Mouse (Mus musculus) urinary bladder, adult 18-20 months (tissue): ENCODE measurements around the gene Lrrc66.

Source experiments
- DNase-seq, 2 experiments: peaks; one replicate each; pipeline ENCODE4 v3.0.0; 2022; ENCODE audit warnings: low spot score in 2 of 2, mixed read lengths in 2 of 2

Lrrc66 gene

DNA sequence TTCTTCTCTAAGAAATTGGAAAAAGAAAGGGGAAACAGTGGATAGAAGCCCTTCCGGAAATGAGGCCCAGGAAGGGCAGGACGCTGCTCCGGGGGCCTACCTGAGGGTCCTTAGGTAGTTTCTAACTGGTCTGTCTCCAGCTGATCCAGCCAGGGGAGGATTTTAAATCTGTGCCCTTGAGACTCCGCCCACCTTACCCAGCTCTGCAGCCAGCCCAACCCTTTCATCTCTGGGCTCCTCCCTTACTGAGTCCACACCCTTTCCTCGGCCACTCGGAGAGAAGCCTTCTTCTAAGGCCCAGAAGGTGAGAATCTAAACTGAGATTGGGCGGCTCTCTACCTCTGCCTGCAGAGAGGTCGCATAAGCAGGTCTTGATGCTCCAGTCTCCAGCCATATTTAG lies at the start of gene Lrrc66:
TSS of gene Lrrc66 (minus strand) at position 236 of the 400 bp plus-strand sequence.
- DNase-seq: no peak

DNA sequence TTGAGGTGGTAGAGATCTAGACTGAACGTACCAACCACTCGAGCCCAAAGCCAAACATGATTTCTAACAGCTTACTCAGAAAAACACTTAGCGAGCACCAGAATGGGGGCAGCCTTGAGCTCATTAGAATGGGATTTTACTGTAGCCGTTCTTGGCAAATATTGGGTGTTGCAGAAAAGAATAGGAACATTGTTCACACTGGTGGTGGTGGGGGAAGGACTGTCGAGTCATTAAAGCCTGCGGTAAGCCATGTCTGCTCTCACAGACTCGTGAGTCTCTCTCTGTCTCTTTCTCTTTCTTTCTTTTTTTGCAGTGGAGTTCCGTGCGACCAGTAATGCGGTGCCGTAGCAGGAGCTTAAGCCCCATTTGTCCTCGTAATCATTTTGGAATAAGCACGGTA lies 44.3 kb upstream of the Lrrc66 start:
- no peak for DNase-seq

DNA sequence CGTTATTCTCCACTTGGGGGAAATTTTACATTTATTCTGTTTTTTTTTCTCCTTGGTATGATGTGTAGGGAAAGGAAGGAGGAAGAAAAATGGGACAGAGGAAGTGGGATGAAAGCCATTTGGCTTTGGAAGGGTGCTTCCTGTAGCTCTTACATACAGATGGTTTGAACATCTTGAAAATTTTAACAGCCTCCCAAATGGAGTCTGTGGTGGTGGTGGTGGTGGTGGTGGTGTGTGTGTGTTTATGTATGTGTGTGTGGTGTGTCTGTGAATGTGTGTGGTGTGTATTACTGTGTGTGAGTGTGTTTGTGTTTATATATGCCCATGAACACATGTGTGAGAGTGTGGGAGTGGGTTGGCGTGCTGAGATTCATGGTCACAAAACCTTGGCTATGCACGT lies 43.3 kb upstream of the Lrrc66 start:
- DNase-seq: no peak

DNA sequence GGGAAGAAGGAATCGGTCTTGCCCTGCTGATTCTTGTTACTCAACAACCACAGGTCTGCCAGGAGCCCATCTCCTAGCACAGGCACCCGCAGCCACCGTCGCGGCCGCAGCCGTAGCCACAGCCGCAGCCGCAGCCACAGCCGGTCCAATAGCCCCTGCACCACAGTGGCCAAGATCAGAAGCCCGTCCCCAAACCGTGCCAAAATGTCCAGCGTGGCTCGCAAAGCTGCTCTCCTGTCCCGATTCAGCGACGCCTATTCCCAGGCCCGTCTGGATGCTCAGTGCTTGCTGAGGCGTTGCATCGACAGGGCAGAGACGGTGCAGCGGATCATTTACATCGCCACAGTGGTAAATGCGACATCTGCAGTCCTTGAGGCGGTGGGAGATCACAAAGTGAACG lies 37.1 kb upstream of the Lrrc66 start:
- no peak for DNase-seq

DNA sequence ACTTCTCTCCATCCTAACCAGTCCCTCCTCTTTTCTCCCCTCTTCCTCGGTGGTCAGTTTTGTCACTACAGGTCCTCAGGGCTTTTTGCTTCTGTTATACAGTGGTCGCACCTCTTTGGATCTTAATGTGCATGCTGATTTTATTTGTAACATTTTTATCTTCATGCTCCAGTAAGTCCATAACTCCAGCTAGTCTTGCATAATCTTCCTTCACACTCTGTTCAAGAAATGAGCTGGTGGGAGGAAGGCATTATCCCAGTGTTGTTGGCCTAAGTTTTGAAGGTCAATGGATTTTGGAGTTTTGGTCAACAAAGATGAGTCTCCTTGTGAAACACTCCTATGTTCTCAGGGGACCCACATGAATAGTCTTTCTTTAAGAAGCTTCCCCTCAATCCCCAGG lies 35.6 kb upstream of the Lrrc66 start:
- no peak for DNase-seq

DNA sequence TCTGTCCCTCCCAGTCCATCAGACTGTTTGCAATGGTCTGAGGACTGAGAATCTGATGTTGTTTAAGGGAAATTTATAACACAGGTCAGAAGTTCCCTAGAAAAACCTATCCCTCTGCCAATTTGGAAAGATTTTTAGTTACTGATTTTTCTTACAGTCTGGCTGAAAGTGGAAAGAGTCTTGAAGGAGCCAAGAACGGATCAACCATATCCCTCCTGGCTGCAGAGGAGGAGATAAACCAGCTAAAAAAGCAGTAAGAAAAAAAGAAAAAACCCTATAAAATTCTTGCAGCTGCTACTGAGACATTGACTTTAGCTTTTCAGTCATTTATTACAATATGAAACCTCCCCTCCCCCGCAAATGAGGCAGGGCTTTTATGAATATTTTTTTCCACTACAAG lies 34.4 kb upstream of the Lrrc66 start:
- DNase-seq: no peak

DNA sequence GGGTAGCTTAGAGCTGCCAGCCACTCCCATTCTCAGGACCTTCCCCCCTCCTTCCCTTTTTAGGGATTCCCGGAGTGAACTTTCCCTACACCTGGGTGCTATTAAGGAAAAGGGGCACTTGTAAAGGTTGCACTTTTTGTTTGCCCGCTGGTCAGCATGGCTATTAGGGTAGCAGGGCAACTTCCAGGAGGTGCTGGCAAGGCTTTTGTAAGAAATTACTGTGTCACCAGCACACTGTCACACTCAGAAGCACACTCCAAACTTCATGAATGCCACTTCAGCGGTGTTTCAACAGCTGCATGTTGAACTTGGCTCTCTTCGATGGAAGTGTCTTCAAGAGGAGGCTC lies 19.5 kb upstream of the Lrrc66 start:
- DNase-seq: no peak

DNA sequence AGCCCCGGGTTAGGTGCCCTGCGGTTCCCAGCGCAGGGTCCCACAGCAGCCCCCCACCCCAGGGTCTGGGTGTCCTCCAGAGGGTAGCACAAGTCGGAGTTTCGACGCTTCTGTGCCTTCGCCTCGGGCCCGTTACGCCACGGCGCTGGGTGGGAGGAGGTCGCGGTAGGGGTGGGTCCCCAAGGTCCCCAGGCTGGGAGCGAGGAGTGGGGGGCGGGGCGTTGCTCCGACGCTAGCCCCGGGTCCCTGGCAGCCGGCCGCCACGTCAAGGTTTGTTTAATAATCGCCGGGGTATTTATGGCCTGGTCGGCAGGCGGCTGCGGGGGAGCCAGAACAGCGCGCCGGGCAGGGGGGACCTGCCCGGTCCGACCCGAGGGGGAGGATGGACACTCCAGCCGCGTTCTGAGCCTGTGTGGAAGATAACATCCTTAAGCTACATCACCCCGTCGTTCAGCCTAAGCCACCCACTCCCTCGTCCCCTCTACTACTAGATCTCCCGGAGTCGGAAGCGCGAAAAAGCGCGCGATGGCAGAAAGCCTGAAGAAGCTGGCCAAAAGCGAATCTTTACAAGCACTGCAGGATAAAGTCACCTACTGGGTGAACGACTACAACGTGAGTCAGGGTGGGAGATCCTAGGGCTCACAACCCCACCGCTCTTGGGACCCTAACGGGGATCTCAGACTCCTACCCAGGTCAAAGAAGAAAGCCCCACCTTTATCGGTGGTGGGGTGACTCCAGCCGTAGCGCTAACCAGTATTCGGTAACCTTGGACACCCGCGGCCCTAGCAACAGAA lies 18.9 kb upstream of the Lrrc66 start, which contains the start of gene Spata18:
TSS of gene Spata18 (plus strand) at position 319 of the 794 bp plus-strand sequence.
- no peak for DNase-seq

DNA sequence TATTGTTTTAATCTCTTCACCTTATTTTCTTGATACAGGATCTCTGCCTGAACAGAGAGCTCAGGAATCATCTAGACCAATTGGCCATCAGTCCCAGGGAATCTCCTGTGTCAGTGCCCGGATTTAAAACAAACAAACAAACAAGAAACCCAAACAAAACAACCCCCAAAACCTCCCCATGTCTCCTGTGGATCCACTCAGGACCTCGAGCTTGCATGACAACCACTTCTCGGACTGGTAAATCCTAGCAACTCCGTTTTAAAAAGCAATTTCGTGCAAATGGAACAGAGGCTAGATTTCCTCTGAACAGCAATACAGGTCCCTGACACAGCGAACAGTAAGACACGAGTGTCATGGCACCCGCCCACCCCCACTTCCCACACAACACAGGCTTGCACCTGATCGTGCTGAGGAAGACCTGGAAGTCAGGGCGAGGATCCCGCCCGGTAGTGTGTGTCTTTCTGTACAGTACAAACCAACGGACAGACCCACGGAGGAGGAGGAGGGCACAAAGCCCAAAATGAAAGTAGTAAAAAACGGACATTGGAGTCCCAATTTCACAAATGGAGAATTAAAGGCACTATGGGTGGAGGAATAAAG lies 18.1 kb upstream of the Lrrc66 start:
- peak in 1 of 2 experiments; percentile 14 for DNase-seq

DNA sequence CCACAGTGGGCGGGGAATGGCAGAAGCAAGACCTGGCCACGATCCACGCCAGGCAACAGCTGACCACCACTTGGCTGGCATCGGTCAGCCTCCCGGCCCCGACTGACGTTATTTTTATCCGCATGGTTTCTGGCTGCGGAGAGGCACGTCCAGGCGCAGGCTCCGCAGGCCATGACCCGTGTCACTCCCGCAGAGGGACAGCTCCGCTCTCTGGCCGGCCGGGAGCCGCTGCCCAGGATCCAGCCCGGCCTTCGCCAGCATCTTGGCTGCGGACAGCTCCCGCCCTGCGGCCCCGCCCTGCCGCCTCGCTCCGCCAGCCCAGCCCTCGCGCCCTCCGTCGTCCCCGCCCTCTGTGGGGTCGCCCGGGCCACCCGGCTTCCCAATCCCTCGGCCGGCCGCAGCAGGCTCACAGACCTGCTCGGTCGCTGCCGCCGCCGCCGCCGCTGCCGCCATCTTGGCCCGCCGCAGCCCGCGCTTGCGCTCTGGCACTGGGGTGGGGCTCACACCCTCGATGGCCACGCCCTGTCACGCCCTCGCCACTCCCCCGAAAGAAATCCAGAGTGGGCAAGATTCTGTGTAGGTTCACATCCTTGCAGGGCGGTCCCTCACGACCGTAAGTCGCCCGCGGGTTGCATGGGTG lies 15.1 kb upstream of the Lrrc66 start, which contains the start of gene Sgcb:
TSS of gene Sgcb (minus strand) at position 530 of the 640 bp plus-strand sequence.
- DNase-seq: peak; percentile 64 to 65

DNA sequence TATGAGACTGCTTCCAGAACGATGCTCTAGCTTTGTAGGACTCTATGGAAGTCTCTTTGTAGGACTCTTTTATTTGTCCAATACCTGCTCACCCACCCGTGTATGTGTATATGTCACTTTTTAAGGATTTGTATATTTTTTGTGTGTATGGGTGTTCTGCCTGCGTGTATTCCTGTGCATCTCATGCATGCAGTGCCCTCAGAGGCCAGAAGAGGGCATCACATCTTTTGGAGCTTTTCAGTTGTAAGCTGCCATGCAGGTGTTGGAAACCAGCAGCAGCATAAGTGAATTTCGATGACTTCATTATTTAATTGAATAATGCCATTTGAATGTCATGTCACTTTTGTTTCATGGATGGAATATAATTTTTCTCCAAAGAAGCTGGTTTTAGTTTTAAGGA lies 9.8 kb upstream of the Lrrc66 start:
- DNase-seq: no peak

DNA sequence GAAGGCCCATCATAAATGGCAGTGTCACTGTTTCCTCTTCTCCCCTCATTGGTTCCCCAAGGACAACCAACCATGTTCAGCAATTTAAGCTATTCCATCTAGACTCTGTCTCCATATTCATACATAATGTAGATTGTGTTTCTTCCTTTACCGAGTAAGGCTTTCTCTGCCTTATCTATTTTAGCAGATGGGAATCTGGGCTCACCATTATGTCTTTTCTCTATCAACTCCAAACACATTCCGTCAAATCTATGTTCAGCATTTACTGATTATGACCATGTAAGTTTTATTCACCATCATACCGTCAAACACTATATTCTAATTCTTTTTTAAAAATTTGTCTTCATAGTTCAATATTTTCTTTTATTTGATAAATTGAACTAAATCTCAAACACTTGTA lies 8.7 kb upstream of the Lrrc66 start:
- no peak for DNase-seq

DNA sequence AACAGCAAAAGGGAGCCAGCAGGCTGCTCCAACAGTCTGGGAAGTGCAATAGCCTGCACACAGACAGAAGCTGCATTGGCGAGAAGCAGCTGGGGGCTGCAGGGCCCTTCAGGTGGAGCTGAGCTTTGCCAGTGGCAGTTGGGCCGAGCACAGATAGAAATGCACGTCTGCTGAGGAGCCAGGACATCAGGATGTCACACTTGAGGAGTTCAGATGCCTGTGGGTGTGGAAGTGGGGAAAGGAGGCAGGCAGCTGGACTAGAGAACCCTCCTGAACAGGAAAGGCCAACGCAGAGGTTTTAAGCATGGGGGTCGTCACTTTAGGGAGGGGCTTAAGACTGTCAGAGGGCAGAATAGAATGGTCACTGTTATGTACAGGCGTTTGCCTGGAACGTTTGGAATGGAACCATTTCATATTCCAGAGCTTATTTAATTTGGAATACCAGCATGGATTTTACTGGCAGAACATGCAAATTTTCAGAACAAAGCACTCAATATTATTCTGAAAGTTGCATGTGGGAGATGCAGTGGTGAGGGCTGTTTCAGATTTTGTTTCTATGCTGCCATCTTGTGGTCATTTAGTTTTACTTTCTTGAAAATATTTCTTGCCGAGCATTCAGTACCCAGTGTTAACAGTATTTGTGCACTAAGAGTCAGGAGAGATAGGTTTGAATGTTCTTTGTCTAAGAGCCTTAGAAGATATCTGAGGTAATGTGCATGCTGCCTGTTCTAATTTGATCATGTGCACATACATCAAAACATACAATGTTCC lies 5.2 kb upstream of the Lrrc66 start:
- DNase-seq: no peak

DNA sequence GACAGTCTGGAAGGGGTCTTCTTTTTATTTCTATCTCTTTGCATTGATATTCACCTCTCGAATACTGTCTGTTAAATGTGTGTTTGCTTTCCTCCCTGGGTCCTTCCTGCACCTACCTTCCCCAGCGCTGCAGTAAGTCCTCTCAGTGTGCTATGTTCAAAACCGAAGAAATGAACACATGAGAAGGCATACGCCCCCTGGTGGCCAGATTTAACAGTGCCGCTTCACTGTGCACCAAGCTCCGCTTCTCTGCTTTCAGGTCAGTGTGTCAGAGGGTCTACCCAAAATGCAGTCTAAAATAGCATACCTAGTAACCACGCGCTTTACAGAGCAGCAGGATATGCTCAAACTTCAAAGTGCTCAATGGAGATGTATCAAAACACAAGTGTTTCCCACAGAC lies 815 bp upstream of the Lrrc66 start:
- DNase-seq: peak; percentile 29 to 49

DNA sequence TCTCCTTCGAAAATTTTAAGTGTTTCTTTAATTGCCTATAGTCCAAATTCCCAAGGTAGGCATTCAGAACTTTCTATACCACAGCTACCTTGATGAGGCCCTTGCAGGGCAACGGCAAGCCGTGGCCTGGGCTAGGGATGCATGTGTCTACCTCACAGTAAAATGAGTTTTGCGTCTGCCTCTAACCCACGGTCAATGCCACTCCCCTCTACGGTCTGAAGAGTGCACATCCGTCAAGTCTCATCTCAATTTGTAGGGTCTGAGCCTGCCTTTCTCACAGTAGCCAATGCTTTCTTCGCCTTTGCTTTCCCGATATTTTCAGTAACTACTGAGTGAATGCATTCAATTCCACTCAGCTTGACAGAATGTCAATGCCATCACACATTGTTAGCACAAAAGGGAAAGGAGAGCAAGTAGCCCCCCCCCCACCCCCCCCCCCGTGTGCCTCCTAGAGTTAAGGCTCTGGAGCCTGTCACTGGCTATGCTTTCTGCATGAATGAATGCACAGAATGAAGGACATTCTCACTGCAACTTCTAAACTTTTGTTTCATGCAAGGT lies 1.2 kb downstream of the Lrrc66 start:
- DNase-seq: no peak

DNA sequence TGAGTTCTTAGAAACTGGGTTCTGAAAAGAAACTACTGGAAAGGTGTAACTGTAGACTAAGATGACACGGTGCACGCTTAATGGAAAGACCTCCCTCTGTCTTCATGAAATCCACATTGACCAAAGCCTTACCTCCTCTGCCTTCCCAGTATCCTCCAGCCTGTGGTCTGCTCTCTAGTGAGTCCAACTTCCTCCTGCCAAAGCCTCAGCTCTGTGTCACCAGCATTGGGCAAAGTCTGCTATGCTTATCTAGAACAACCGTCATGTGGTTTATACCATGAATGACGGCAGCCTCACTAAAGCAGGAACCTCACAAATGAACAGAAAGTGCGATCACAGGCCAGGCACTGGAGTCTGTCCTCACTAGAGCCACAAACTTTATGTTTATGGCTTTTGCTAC lies 2.2 kb downstream of the Lrrc66 start:
- no peak for DNase-seq

DNA sequence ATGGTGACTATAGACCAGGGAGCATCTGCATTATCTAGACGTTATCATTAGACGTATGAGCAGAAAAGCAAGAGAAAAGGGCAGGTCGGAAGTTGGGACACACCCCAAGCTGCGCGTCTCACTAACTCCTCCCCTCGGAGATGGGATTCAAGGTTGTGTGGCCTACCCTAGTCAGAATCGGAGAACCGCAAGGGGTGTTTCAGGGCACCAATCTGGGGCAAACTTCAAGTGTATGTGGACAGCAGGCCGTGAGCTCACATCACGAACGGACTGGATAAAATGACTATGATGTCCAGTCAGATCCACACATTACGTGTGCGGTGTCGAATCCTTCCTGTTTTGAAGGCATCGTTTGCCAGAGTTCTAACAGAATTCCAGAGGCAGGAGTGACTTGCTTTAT lies 4.3 kb downstream of the Lrrc66 start:
- no peak for DNase-seq

DNA sequence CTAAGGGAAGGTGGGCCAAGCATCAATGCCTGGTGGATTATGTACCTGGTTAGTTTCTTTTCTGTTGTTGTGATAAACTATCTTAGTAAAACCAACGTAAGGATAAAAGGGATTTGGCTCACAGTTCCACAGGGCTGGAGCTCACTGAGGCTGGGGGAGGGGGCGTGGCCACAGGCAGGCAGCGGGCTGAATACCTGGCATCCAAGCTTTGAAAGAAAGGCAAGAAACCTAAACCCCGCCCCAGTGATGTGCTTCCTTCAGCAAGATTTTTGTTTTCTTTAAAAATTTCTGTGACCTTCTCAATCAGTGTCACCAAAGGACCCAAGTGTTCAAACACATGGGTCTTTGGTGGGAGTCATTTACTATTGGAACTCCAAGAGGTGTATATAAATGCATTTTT lies 4.8 kb downstream of the Lrrc66 start:
- no peak for DNase-seq

DNA sequence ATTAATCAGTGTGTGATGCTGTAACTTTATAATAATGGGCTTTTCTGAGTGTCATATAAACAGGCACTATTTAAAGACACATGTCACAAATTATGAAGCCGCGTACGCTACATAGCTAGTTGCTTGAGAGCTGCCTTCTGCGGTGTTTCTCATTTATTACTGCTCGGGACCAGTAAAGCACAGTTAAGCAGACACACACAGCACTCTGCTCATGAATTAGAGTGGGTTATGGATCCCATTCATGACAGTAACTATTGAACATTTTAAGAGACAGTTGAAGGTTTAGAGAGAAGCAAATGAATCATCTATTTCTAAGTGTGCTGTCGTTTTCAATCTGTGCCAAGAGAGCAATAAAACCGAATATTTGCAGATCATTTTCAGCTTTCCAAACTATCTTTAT lies 5.5 kb downstream of the Lrrc66 start:
- DNase-seq: no peak

DNA sequence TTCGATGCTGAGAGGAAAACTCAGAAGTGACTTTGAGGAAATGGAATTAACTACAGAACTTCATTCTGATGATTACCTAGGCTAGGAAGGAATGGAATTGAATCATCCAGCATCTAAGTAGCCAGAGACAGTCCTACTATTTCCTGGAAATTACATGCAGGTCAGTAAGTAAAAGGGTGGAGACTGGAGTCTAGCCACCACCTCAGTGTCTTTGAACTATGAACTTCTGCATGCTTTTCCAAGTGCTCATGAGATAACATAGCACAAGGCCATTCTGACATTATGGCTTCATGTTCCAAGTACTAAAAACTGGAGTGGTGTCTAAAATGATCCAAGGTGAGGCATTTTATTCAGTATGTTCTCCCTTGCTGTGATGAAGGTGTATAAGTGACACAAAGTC lies 6.8 kb downstream of the Lrrc66 start:
- no peak for DNase-seq

DNA sequence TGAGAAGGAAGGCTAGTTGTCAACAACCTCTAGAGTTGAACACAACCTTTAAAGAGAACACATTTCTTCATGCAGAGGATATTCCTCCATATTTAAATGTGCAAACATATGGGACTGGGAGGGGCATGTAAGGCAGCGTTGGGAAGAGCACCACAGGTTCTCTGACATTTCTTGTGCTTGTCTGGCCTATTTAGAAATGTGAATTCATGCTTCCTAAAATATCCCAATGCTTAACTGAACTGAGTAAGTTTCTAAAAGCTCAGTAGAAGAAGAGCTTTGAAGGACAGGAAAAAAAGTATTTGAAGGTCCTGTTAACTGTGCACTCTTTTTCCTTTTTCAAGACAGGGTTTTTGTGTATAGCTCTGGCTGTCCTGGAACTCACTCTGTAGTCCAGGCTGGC lies 13.4 kb downstream of the Lrrc66 start:
- no peak for DNase-seq

DNA sequence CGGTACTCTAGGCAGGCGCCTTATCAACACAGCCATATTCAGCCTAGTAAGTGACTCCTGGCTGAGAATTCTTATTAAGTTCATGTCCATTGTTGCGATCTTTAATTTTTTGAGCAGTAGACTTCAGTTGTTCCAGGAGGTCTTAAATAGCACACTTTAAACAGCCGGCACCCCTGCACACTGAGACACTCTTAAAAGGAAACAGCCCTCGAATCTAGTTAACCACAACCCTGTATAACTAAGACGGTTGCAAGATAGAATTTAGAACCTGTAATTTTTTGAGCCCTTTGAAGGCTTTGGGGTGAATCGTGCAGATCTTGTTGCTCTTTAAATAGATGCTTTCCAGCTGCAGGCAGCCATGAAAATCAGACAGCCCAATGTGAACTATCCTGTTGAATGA lies 17.1 kb downstream of the Lrrc66 start:
- DNase-seq: no peak
